Mouse (Mus musculus) heart, adult 2 months (tissue): ENCODE results near the gene Gbx1. TPM values are rescaled to one million over a fixed set of nuclear protein-coding genes. Genes with fewer than 3 reads are reported as not detected.

Experiments
- DNase-seq, 2 experiments: peaks; one replicate each; pipeline ENCODE4 v3.0.0; 2021
- H3K27ac ChIP-seq: fragments of 200-600 bp; 2 replicates; pipeline ENCODE4 v1.8.1; 2022
- H3K27me3 ChIP-seq: fragments of 200-500 bp; 2 replicates; pipeline ENCODE4 v1.6.1; 2012; ENCODE audit warnings: mild to moderate bottlenecking, low read length, inconsistent platforms, mixed read lengths; ENCODE audit not compliant: control insufficient read depth, insufficient read depth
- H3K36me3 ChIP-seq: fragments of 200-500 bp; 2 replicates; pipeline ENCODE4 v1.6.1; 2012; ENCODE audit warnings: low read length, inconsistent platforms; ENCODE audit not compliant: control insufficient read depth, insufficient read depth
- H3K4me1 ChIP-seq: fragments of 200-500 bp; 2 replicates; pipeline ENCODE4 v1.6.1; 2011; ENCODE audit warnings: low read length; ENCODE audit not compliant: control insufficient read depth, insufficient read depth
- H3K4me3 ChIP-seq: fragments of 200-600 bp; 2 replicates; pipeline ENCODE4 v1.8.1; 2022
- H3K79me2 ChIP-seq: fragments of 200-500 bp; replicated peaks from 2 replicates; pipeline ENCODE4 v1.6.1; 2012; ENCODE audit warnings: mild to moderate bottlenecking, inconsistent platforms, low read length, moderate library complexity, mixed read lengths; ENCODE audit not compliant: control insufficient read depth, insufficient read depth
- H3K9ac ChIP-seq: fragments of 200-500 bp; 2 replicates; pipeline ENCODE4 v1.6.1; 2012; ENCODE audit warnings: low read depth, mild to moderate bottlenecking, control low read depth, inconsistent platforms, low read length, mixed read lengths
- CTCF ChIP-seq: fragments of 200-600 bp; IDR thresholded peaks from 2 replicates; pipeline ENCODE4 v1.8.1; 2022; ENCODE audit warnings: antibody characterized with exemption, mild to moderate bottlenecking, moderate library complexity
- EP300 ChIP-seq: fragments of 200-500 bp; IDR thresholded peaks from 2 replicates; pipeline ENCODE4 v1.6.1; 2011; ENCODE audit warnings: low read depth, low read length, control low read depth; ENCODE audit not compliant: insufficient read depth
- POLR2A ChIP-seq: fragments of 200-500 bp; IDR thresholded peaks from 2 replicates; pipeline ENCODE4 v1.6.1; 2011; ENCODE audit warnings: mild to moderate bottlenecking, low read depth, low read length, control low read depth; ENCODE audit not compliant: insufficient read depth
- WGBS: fragments of 180-500 bp; shearing (Covaris S2); methylation state at CpG from one replicate; pipeline ENCODE4 v1.1.7; 2018; 5-methylcytosine and 5-hydroxymethylcytosine counted together
- intact Hi-C: fragments of 180-260 bp; cut with DNase I; formaldehyde crosslinking; loops from one replicate; pipeline ENCODE4 v1.15.1; 2025
- polyA plus RNA-seq: library from polyadenylated mRNA; depleted of rRNA; stranded (reverse); fragments of >200 nt; gene quantifications from 2 replicates; pipeline ENCODE4 v1.2.3, GENCODE M21; 2012
- total RNA-seq, 2 experiments: library from RNA; stranded (reverse); gene quantifications; 2 replicates each; pipeline ENCODE4 v1.2.3; 2021

Gbx1 gene
- total and polyA plus RNA-seq, 3 experiments = 0.06 TPM; not detected in 2

- no peak overlapping the region for H3K9ac ChIP-seq
- no peak for DNase-seq
- TF ChIP-seq POLR2A (no peak), CTCF (no peak)
- no peak overlapping the region for H3K4me3 ChIP-seq
- WGBS = 69% methylated on average over 8 of the region's 8 CpGs
- H3K79me2 ChIP-seq = no peaks in the 10 kb centered on the region
- H3K27ac ChIP-seq = no peak overlapping the region
- intact Hi-C loops = no loop called here
- H3K4me1 ChIP-seq = no peaks in the 10 kb centered on the region
- H3K36me3 ChIP-seq = no peaks in the 10 kb centered on the region
- H3K27me3 ChIP-seq = peaks cover 26% of the 10 kb centered on the region
Observed at GRCm38 (mm10) chr5:24523806-24524205, 3.2 kb downstream of the Gbx1 start.

GRCm38 (mm10) chr5:24521366-24521765 lies 5.6 kb downstream of the Gbx1 start:
- Histone ChIP-seq H3K4me3 (no peak overlapping the region), H3K36me3 (no peaks in the 10 kb centered on the region), H3K27me3 (peaks cover 17% of the 10 kb centered on the region), H3K4me1 (no peaks in the 10 kb centered on the region), H3K27ac (no peak overlapping the region), H3K9ac (no peak overlapping the region), H3K79me2 (no peaks in the 10 kb centered on the region)
- intact Hi-C loops = no loop called here
- WGBS = 63% methylated on average over 8 of the region's 8 CpGs
- DNase-seq = no peak
- no peak for TF ChIP-seq CTCF
- TF ChIP-seq EP300 = no peak
- TF ChIP-seq POLR2A = no peak

- Histone ChIP-seq H3K4me3 (no peak overlapping the region), H3K4me1 (no peaks in the 10 kb centered on the region), H3K9ac (no peak overlapping the region), H3K27me3 (no peaks in the 10 kb centered on the region; the same call in 1 of the 2 replicates), H3K79me2 (no peaks in the 10 kb centered on the region), H3K27ac (no peak overlapping the region), H3K36me3 (no peaks in the 10 kb centered on the region)
- DNase-seq = peak in 1 of 2 experiments; percentile 52
- TF ChIP-seq EP300 (no peak), POLR2A (no peak), CTCF (no peak)
- 29% methylated on average over 8 of the region's 8 CpGs for WGBS
- intact Hi-C loops = no loop called here
Observed at GRCm38 (mm10) chr5:24512271-24512670, 14.7 kb downstream of the Gbx1 start.

- WGBS = 48% methylated on average over 11 of the region's 11 CpGs
- H3K79me2 ChIP-seq = no peaks in the 10 kb centered on the region
- no peaks in the 10 kb centered on the region for H3K36me3 ChIP-seq
- TF ChIP-seq POLR2A (no peak), CTCF (peak; percentile 80), EP300 (no peak)
- H3K27me3 ChIP-seq = no peaks in the 10 kb centered on the region
- DNase-seq = peak; percentile 35 to 57
- no peak overlapping the region for H3K27ac ChIP-seq
- intact Hi-C loops = loop anchor here (1.0 kb wide), 2 partner anchors 87 to 142 kb away; no protein-coding TSS in a partner anchor
- H3K9ac ChIP-seq = no peak overlapping the region
- H3K4me3 ChIP-seq = no peak overlapping the region
- no peaks in the 10 kb centered on the region for H3K4me1 ChIP-seq
Observed at GRCm38 (mm10) chr5:24510635-24511034, 16.4 kb downstream of the Gbx1 start.

GRCm38 (mm10) chr5:24508406-24508805 lies 18.6 kb downstream of the Gbx1 start:
- Histone ChIP-seq H3K4me1 (no peaks in the 10 kb centered on the region), H3K36me3 (no peaks in the 10 kb centered on the region), H3K27me3 (no peaks in the 10 kb centered on the region), H3K9ac (no peak overlapping the region), H3K27ac (no peak overlapping the region), H3K79me2 (no peaks in the 10 kb centered on the region), H3K4me3 (no peak overlapping the region)
- TF ChIP-seq EP300 = no peak
- no peak for TF ChIP-seq POLR2A
- no peak for TF ChIP-seq CTCF
- WGBS = 92% methylated on average over 7 of the region's 7 CpGs
- intact Hi-C loops = no loop called here
- no peak for DNase-seq

GRCm38 (mm10) chr5:24505513-24505912 lies 21.5 kb downstream of the Gbx1 start:
- no peak for DNase-seq
- Histone ChIP-seq H3K36me3 (no peaks in the 10 kb centered on the region), H3K4me1 (no peaks in the 10 kb centered on the region), H3K79me2 (no peaks in the 10 kb centered on the region), H3K4me3 (no peak overlapping the region), H3K27ac (no peak overlapping the region), H3K27me3 (no peaks in the 10 kb centered on the region), H3K9ac (no peak overlapping the region)
- 36% methylated on average over 2 of the region's 2 CpGs for WGBS
- intact Hi-C loops = no loop called here
- TF ChIP-seq CTCF (no peak), POLR2A (no peak), EP300 (no peak)
